ENCODE assay signal across 14 mouse cellular contexts in genomic region chr14:121962128-121962890, GRCm38 (mm10). TPM values are rescaled to one million over a fixed set of nuclear protein-coding genes. Genes with fewer than 3 reads are reported as not detected.
A peak's percentile ranks its signal among the peaks of the same experiment; 100 is the strongest.
DNase-seq lines count a peak whose midpoint lies in the region; ATAC-seq lines count a peak whose summit lies in the region.
"Had no signal": no experiment of that assay in that cellular context is flagged by ENCODE, and none has a peak within 500 bp of the region (broad histone marks: within the 10 kb centered on the region; RNA-seq: fewer than 3 reads in every experiment).

No protein-coding gene starts in this region.

- no peaks in the 10 kb centered on the region for H3K4me1 ChIP-seq in forebrain, embryonic 10.5 days
- no peaks in the 10 kb centered on the region for H3K4me1 ChIP-seq in forebrain, embryonic 11.5 days (replicated peaks; ENCODE audit: control insufficient read depth, insufficient read depth, low read length)
- H3K4me1 ChIP-seq in limb, embryonic 12.5 days (replicated peaks): 0 out of 2 replicates have a peak, but pooled peaks cover 9% of the 10 kb centered on the region
- peaks cover 16% of the 10 kb centered on the region for H3K4me1 ChIP-seq in limb, embryonic 10.5 days

- H3K36me3 ChIP-seq in forebrain, embryonic 10.5 days (replicated peaks): no peaks in the 10 kb centered on the region
- no peaks in the 10 kb centered on the region for H3K36me3 ChIP-seq in forebrain, embryonic 11.5 days (ENCODE audit: control insufficient read depth, insufficient read depth, low read length)
- H3K36me3 ChIP-seq in limb, embryonic 12.5 days: peaks cover 3% of the 10 kb centered on the region; the same call in 1 of the 2 replicates
- no peaks in the 10 kb centered on the region for H3K36me3 ChIP-seq in limb, embryonic 10.5 days
- no peaks in the 10 kb centered on the region for H3K36me3 ChIP-seq in macrophage (ENCODE audit: inconsistent target)
- H3K36me3 ChIP-seq: midbrain, embryonic 10.5 days had no signal

- H3K27ac ChIP-seq in forebrain, embryonic 10.5 days: peak overlapping the region; percentile 8; the same call in 1 of the 2 replicates
- no peak overlapping the region for H3K27ac ChIP-seq in forebrain, embryonic 11.5 days (ENCODE audit: low read depth, low read length)
- peak overlapping the region; percentile 35; the same call in 1 of the 2 replicates for H3K27ac ChIP-seq in limb, embryonic 12.5 days
- no peak overlapping the region; the same call in 1 of the 2 replicates for H3K27ac ChIP-seq in limb, embryonic 10.5 days
- H3K27ac ChIP-seq in macrophage: peak overlapping the region; percentile 80
- H3K27ac ChIP-seq: midbrain, embryonic 10.5 days had no signal

- no peaks in the 10 kb centered on the region for H3K9me3 ChIP-seq in forebrain, embryonic 10.5 days
- H3K9me3 ChIP-seq in forebrain, embryonic 11.5 days (ENCODE audit: control insufficient read depth, low read length): no peaks in the 10 kb centered on the region
- no peaks in the 10 kb centered on the region for H3K9me3 ChIP-seq in limb, embryonic 12.5 days
- H3K9me3 ChIP-seq in limb, embryonic 10.5 days (replicated peaks): no peaks in the 10 kb centered on the region
- H3K9me3 ChIP-seq: midbrain, embryonic 10.5 days had no signal

- H3K27me3 ChIP-seq in forebrain, embryonic 10.5 days (ENCODE audit: poor library complexity, severe bottlenecking): no peaks in the 10 kb centered on the region
- H3K27me3 ChIP-seq in forebrain, embryonic 11.5 days (ENCODE audit: control insufficient read depth, insufficient read depth, low read length): no peaks in the 10 kb centered on the region
- H3K27me3 ChIP-seq in limb, embryonic 12.5 days: no peaks in the 10 kb centered on the region; the same call in 1 of the 2 replicates
- H3K27me3 ChIP-seq in limb, embryonic 10.5 days (ENCODE audit: low read depth, poor library complexity, severe bottlenecking): no peaks in the 10 kb centered on the region

- WGBS in forebrain, embryonic 10.5 days: 87% methylated on average over 14 of the region's 14 CpGs
- WGBS in forebrain, embryonic 11.5 days: 83% methylated on average over 14 of the region's 14 CpGs
- WGBS in limb, embryonic 12.5 days: 64% methylated on average over 14 of the region's 14 CpGs
- WGBS in limb, embryonic 10.5 days: 60% methylated on average over 14 of the region's 14 CpGs
- 56% methylated on average over 14 of the region's 14 CpGs for WGBS in macrophage (ENCODE audit: missing documents)

- no peak for DNase-seq in forebrain, embryonic 10.5 days (ENCODE audit: extremely low spot score, low spot score)
- DNase-seq in forebrain, embryonic 11.5 days (ENCODE audit: low spot score): no peak
- no peak for DNase-seq in limb, embryonic 10.5 days (ENCODE audit: low spot score)
- DNase-seq in gonadal fat pad, adult 2 months (ENCODE audit: low read depth): peak; percentile 49
- DNase-seq in yolk sac, embryonic 10.5 days (ENCODE audit: low spot score): no peak
- DNase-seq in spleen, adult 18-20 months: no peak
- DNase-seq: cerebellum, adult 11 months; thymus, adult 18-20 months had no signal

- no peak overlapping the region for H3K4me2 ChIP-seq in forebrain, embryonic 11.5 days (ENCODE audit: low read depth, low read length, severe bottlenecking)
- no peak overlapping the region for H3K4me2 ChIP-seq in limb, embryonic 12.5 days

- H3K4me3 ChIP-seq in forebrain, embryonic 10.5 days: no peak overlapping the region
- H3K4me3 ChIP-seq in forebrain, embryonic 11.5 days (ENCODE audit: low read depth, low read length): no peak overlapping the region
- no peak overlapping the region for H3K4me3 ChIP-seq in limb, embryonic 12.5 days (replicated peaks)
- H3K4me3 ChIP-seq in limb, embryonic 10.5 days: no peak overlapping the region
- peak overlapping the region; percentile 48; the same call in 1 of the 2 replicates for H3K4me3 ChIP-seq in macrophage (ENCODE audit: inconsistent target)
- H3K4me3 ChIP-seq: erythroblast, embryonic 14.5 days; midbrain, embryonic 10.5 days had no signal

- ATAC-seq in forebrain, embryonic 11.5 days (replicated peaks; ENCODE audit: low FRiP score): no peak
- no peak for ATAC-seq in limb, embryonic 12.5 days (ENCODE audit: insufficient number of reproducible peaks, insufficient read depth, low FRiP score, low TSS enrichment, low read depth)

- H3K79me2 ChIP-seq in macrophage (ENCODE audit: inconsistent target): peaks cover 86% of the 10 kb centered on the region

- no peak overlapping the region for H3K9ac ChIP-seq in forebrain, embryonic 11.5 days (ENCODE audit: low read length)
- H3K9ac ChIP-seq in limb, embryonic 12.5 days (replicated peaks): no peak overlapping the region

RNA-seq across cellular contexts. Expression of gene Gpr183, which starts 2.7 kb away (rescaled TPM):
- polyA plus RNA-seq in forebrain, embryonic 10.5 days (2016; fragmentation: Nextera tagmentation; extraction: Ambion mirVana): 1.9 and 2.5 TPM in 2 replicates
- polyA plus RNA-seq in forebrain, embryonic 11.5 days (2014; fragmentation: Nextera tagmentation; extraction: Ambion mirVana): 1.9 and 2.4 TPM in 2 replicates
- polyA plus RNA-seq in limb, embryonic 12.5 days (2016; fragmentation: Nextera tagmentation; extraction: Ambion mirVana): 2.4 and 3.0 TPM in 2 replicates
- 2.4 and 2.7 TPM in 2 replicates for polyA plus RNA-seq in limb, embryonic 10.5 days (2016; fragmentation: Nextera tagmentation; extraction: Ambion mirVana)
- polyA plus RNA-seq in gonadal fat pad, adult 2 months (2012; rRNA removed): 1.9 and 2.8 TPM in 2 replicates
- total RNA-seq in macrophage (2018; cell fraction: chromatin; rRNA removed): 1 to 10 TPM in 13 of 26 experiments, under 1 TPM in 10, not detected in 3; 0.39 to 6.8 (median 1.9) TPM
- 10 to 100 TPM in 1 of 26 experiments, 1 to 10 TPM in 19, under 1 TPM in 6; 0.40 to 10.8 (median 3.0) TPM for total RNA-seq in macrophage (2018; cell fraction: cytosol; rRNA removed)
- 10 to 100 TPM in 1 of 26 experiments, 1 to 10 TPM in 19, under 1 TPM in 6; 0.17 to 27.4 (median 2.0) TPM for total RNA-seq in macrophage (2018; cell fraction: nucleus; rRNA removed)
- polyA plus RNA-seq in macrophage (2018): 2.6 to 26.1 TPM (median 8.0 TPM) in 3 replicates

RNA-seq across cellular contexts. Expression of gene Gpr18, which starts 46.7 kb away (rescaled TPM):
- 0.23 and 0.55 TPM in 2 replicates for polyA plus RNA-seq in forebrain, embryonic 10.5 days (2016; fragmentation: Nextera tagmentation; extraction: Ambion mirVana)
- 0.36 and 0.49 TPM in 2 replicates for polyA plus RNA-seq in forebrain, embryonic 11.5 days (2014; fragmentation: Nextera tagmentation; extraction: Ambion mirVana)
- polyA plus RNA-seq in limb, embryonic 12.5 days (2016; fragmentation: Nextera tagmentation; extraction: Ambion mirVana): 0.45 and 0.51 TPM in 2 replicates
- polyA plus RNA-seq in limb, embryonic 10.5 days (2016; fragmentation: Nextera tagmentation; extraction: Ambion mirVana): 0.19 and 0.29 TPM in 2 replicates
- polyA plus RNA-seq in gonadal fat pad, adult 2 months (2012; rRNA removed): 0.77 and 0.94 TPM in 2 replicates
- 1 to 10 TPM in 6 of 26 experiments, under 1 TPM in 8, not detected in 12; 0.33 to 5.1 (median 0.94) TPM for total RNA-seq in macrophage (2018; cell fraction: chromatin; rRNA removed)
- 10 to 100 TPM in 1 of 26 experiments, 1 to 10 TPM in 14, under 1 TPM in 11; 0.12 to 14.1 (median 2.8) TPM for total RNA-seq in macrophage (2018; cell fraction: cytosol; rRNA removed)
- total RNA-seq in macrophage (2018; cell fraction: nucleus; rRNA removed): 10 to 100 TPM in 1 of 26 experiments, 1 to 10 TPM in 14, under 1 TPM in 1, not detected in 10; 0.44 to 13.9 (median 3.5) TPM
- polyA plus RNA-seq in macrophage (2018): 0.20 to 0.28 TPM (median 0.22 TPM) in 3 replicates
- total RNA-seq: gastrocnemius, postnatal 4 days; layer of hippocampus, postnatal 10 days had no signal
- polyA plus RNA-seq: erythroblast, embryonic 14.5 days had no signal

Comparison
In these comparisons a context has a peak if more than half of its experiments do, and no peak if none do; other contexts are left out.
1. H3K27ac ChIP-seq: peak in forebrain, embryonic 10.5 days (single experiment), limb, embryonic 12.5 days (single experiment) and macrophage (single experiment); none in forebrain, embryonic 11.5 days (single experiment) and limb, embryonic 10.5 days (single experiment).